Mouse (Mus musculus) gonadal fat pad, adult 2 months (tissue): ENCODE measurements around the gene Krt87. TPM values are rescaled to one million over a fixed set of nuclear protein-coding genes. Genes with fewer than 3 reads are reported as not detected.

ENCODE experiments used
- DNase-seq: peaks from one replicate; pipeline ENCODE4 v3.0.0-alpha.2; 2012; ENCODE audit warnings: low read depth
- polyA plus RNA-seq: library from polyadenylated mRNA; depleted of rRNA; stranded (reverse); fragments of >200 nt; gene quantifications from 2 replicates; pipeline ENCODE4 v1.2.3, GENCODE M21; 2012; rRNA removed

Krt87 gene
- polyA plus RNA-seq, 1 experiment = 0.22 TPM

- no peak for DNase-seq
Measured at GRCm38 (mm10) chr15:101418950-101419349, 19.7 kb downstream of the Krt87 start.

- no peak for DNase-seq
Measured at GRCm38 (mm10) chr15:101414807-101415565, 23.6 kb downstream of the Krt87 start.

GRCm38 (mm10) chr15:101413916-101414635 lies 24.5 kb downstream of the Krt87 start:
- no peak for DNase-seq

GRCm38 (mm10) chr15:101412188-101412587 lies 26.4 kb downstream of the Krt87 start:
- DNase-seq = no peak

- DNase-seq = no peak
Measured at GRCm38 (mm10) chr15:101410775-101411174, 27.8 kb downstream of the Krt87 start, which contains the start of gene Krt7. Gene Krt7 (plus strand): TSS chr15:101411043.

- DNase-seq = no peak
Measured at GRCm38 (mm10) chr15:101398269-101398668, 40.3 kb downstream of the Krt87 start.

- DNase-seq = no peak
Measured at GRCm38 (mm10) chr15:101397683-101398082, 40.9 kb downstream of the Krt87 start.

- DNase-seq = no peak
Measured at GRCm38 (mm10) chr15:101396921-101397320, 41.7 kb downstream of the Krt87 start.

- no peak for DNase-seq
Measured at GRCm38 (mm10) chr15:101396466-101396865, 42.1 kb downstream of the Krt87 start.

GRCm38 (mm10) chr15:101394908-101395307 lies 43.7 kb downstream of the Krt87 start:
- DNase-seq = no peak

- no peak for DNase-seq
Measured at GRCm38 (mm10) chr15:101392251-101392650, 46.4 kb downstream of the Krt87 start.

GRCm38 (mm10) chr15:101390203-101390602 lies 48.4 kb downstream of the Krt87 start:
- DNase-seq = no peak

- DNase-seq = no peak
Measured at GRCm38 (mm10) chr15:101388034-101388541, 50.5 kb downstream of the Krt87 start.

GRCm38 (mm10) chr15:101387176-101387575 lies 51.4 kb downstream of the Krt87 start:
- no peak for DNase-seq

GRCm38 (mm10) chr15:101385064-101385463 lies 53.5 kb downstream of the Krt87 start:
- no peak for DNase-seq

- DNase-seq = no peak
Measured at GRCm38 (mm10) chr15:101384610-101385009, 54.0 kb downstream of the Krt87 start.

GRCm38 (mm10) chr15:101382811-101383210 lies 55.8 kb downstream of the Krt87 start:
- no peak for DNase-seq

- no peak for DNase-seq
Measured at GRCm38 (mm10) chr15:101381758-101382157, 56.8 kb downstream of the Krt87 start.

Other genes with a start within 250 kb of the Krt87 start
- 6.9 and 8.5 TPM in 2 replicates for gene Grasp, start 214.6 kb downstream of the Krt87 start, polyA plus RNA-seq
- 18.2 and 36.9 TPM in 2 replicates for gene Nr4a1, start 184.5 kb downstream of the Krt87 start, polyA plus RNA-seq
- 36.8 and 42.7 TPM in 2 replicates for gene Atg101, start 154.5 kb downstream of the Krt87 start, polyA plus RNA-seq
- 10.3 and 11.5 TPM in 2 replicates for gene 6030408B16Rik, start 145.6 kb downstream of the Krt87 start, polyA plus RNA-seq
- gene Krt80, start 68.6 kb downstream of the Krt87 start, polyA plus RNA-seq = 4.2 and 5.1 TPM in 2 replicates
- 20.0 and 23.0 TPM in 2 replicates for gene Krt7, start 27.8 kb downstream of the Krt87 start, polyA plus RNA-seq
- gene Krt88, start 8.9 kb upstream of the Krt87 start, polyA plus RNA-seq = 0.14 and 0.38 TPM in 2 replicates
- gene Krt81, start 24.9 kb upstream of the Krt87 start, polyA plus RNA-seq = not detected in 2 replicates
- gene Krt86, start 34.7 kb upstream of the Krt87 start, polyA plus RNA-seq = not detected in 2 replicates
- gene Krt83, start 52.7 kb upstream of the Krt87 start, polyA plus RNA-seq = 0.13 TPM in 1 of 2 replicates, not detected in the other
- gene Gm49425, start 78.5 kb upstream of the Krt87 start, polyA plus RNA-seq = not detected in 2 replicates
- not detected in 2 replicates for gene Krt84, start 94.0 kb upstream of the Krt87 start, polyA plus RNA-seq
- not detected in 2 replicates for gene Krt82, start 111.9 kb upstream of the Krt87 start, polyA plus RNA-seq
- gene Krt90, start 124.1 kb upstream of the Krt87 start, polyA plus RNA-seq = not detected in 2 replicates
- not detected in 2 replicates for gene Krt75, start 135.1 kb upstream of the Krt87 start, polyA plus RNA-seq
- gene Gm5414, start 189.4 kb upstream of the Krt87 start, polyA plus RNA-seq = not detected in 2 replicates
- gene Gm5478, start 208.6 kb upstream of the Krt87 start, polyA plus RNA-seq = not detected in 2 replicates
- not detected in 2 replicates for gene Krt6b, start 241.5 kb upstream of the Krt87 start, polyA plus RNA-seq